Mouse (Mus musculus): ENCODE measurements at regions not wholly inside any gene's neighbourhood (a gene's known extent, or its start where the extent isn't known, plus 50 kb on each side); places are given as distances from the start of the nearest gene placed in this dataset.

- Histone ChIP-seq H3K4me3 (replicated peaks; ENCODE audit: insufficient read depth, low read depth, low read length) (no peak overlapping the region), H3K4me1 (ENCODE audit: control insufficient read depth, insufficient read depth, low read length) (no peaks in the 10 kb centered on the region), H3K27me3 (ENCODE audit: control insufficient read depth, insufficient read depth, low read length) (no peaks in the 10 kb centered on the region), H3K27ac (ENCODE audit: insufficient read depth, low read length) (no peak overlapping the region)
- no peak for DNase-seq
- WGBS, result 97% methylated on average over 2 of the region's 2 CpGs
- TF ChIP-seq CTCF (IDR thresholded peaks at IDR 0.05; ENCODE audit: borderline replicate concordance, insufficient read depth, low read depth, low read length) (no peak), POLR2A (IDR thresholded peaks at IDR 0.05; ENCODE audit: borderline replicate concordance, insufficient read depth, low read length) (no peak)
These were observed 126.4 kb downstream of the Postn start for GRCm38 (mm10) chr3:54487346-54487745.

DNA sequence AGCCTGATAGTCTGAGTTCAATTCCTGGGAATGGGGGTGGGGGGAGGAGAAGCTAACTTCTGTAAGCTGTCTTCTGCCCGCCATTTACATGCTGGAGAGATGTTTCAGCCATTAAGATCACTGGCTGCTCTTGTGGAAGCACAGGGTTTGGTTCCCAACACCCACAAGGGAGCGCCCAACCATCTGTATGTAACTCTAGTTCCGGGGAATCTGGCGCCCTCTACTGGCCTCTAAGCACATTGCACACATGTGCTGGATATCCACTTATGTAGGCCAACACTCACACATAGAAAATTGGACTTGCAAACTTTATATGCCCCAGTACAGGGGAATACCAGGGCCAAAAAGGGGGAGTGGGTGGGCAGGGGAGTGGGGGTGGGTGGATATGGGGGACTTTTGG is 126.9 kb downstream of the Postn start:
- no peak for DNase-seq
- H3K27ac ChIP-seq (ENCODE audit: insufficient read depth, low read length), result no peak overlapping the region
- WGBS, result 74% methylated on average over 4 of the region's 4 CpGs
- H3K4me1 ChIP-seq (ENCODE audit: control insufficient read depth, insufficient read depth, low read length), result no peaks in the 10 kb centered on the region
- TF ChIP-seq CTCF (IDR thresholded peaks at IDR 0.05; ENCODE audit: borderline replicate concordance, insufficient read depth, low read depth, low read length) (no peak), POLR2A (IDR thresholded peaks at IDR 0.05; ENCODE audit: borderline replicate concordance, insufficient read depth, low read length) (no peak)
- H3K27me3 ChIP-seq (ENCODE audit: control insufficient read depth, insufficient read depth, low read length), result no peaks in the 10 kb centered on the region
- H3K4me3 ChIP-seq (replicated peaks; ENCODE audit: insufficient read depth, low read depth, low read length), result no peak overlapping the region

- no peak overlapping the region for H3K27ac ChIP-seq (ENCODE audit: insufficient read depth, low read length)
- TF ChIP-seq CTCF (IDR thresholded peaks at IDR 0.05; ENCODE audit: borderline replicate concordance, insufficient read depth, low read depth, low read length) (no peak), POLR2A (IDR thresholded peaks at IDR 0.05; ENCODE audit: borderline replicate concordance, insufficient read depth, low read length) (no peak)
- DNase-seq, result no peak
- no peaks in the 10 kb centered on the region for H3K27me3 ChIP-seq (ENCODE audit: control insufficient read depth, insufficient read depth, low read length)
- WGBS, result 84% methylated on average over 5 of the region's 5 CpGs
- H3K4me1 ChIP-seq (ENCODE audit: control insufficient read depth, insufficient read depth, low read length), result no peaks in the 10 kb centered on the region
- H3K4me3 ChIP-seq (replicated peaks; ENCODE audit: insufficient read depth, low read depth, low read length), result no peak overlapping the region
These were observed 129.5 kb downstream of the Postn start for GRCm38 (mm10) chr3:54490249-54490900.

DNA sequence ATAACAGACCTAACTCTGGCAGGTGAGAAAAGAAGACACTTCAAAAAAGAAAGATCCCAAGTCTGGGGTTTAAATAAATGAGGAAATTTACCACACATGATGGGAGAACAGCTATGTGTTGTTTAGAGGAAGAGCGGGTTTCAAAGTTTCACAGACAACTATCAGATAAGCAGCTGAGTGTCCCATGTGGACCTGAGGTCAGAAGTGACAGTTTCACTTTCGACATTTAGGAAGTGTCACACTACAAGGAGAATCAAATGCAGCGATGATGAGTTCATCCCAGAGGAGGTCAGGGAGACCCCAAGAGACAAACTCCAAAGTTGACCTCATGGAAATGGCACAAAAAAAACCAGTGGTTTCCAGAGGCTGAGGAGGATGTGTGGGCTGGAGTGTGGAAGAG is 132.7 kb downstream of the Postn start:
- Histone ChIP-seq H3K4me3 (replicated peaks; ENCODE audit: insufficient read depth, low read depth, low read length) (no peak overlapping the region), H3K4me1 (ENCODE audit: control insufficient read depth, insufficient read depth, low read length) (no peaks in the 10 kb centered on the region), H3K27ac (ENCODE audit: insufficient read depth, low read length) (no peak overlapping the region), H3K27me3 (ENCODE audit: control insufficient read depth, insufficient read depth, low read length) (no peaks in the 10 kb centered on the region)
- TF ChIP-seq POLR2A (IDR thresholded peaks at IDR 0.05; ENCODE audit: borderline replicate concordance, insufficient read depth, low read length), result no peak
- TF ChIP-seq CTCF (IDR thresholded peaks at IDR 0.05; ENCODE audit: borderline replicate concordance, insufficient read depth, low read depth, low read length), result no peak
- no peak for DNase-seq
- WGBS, result 91% methylated on average over 3 of the region's 3 CpGs

DNA sequence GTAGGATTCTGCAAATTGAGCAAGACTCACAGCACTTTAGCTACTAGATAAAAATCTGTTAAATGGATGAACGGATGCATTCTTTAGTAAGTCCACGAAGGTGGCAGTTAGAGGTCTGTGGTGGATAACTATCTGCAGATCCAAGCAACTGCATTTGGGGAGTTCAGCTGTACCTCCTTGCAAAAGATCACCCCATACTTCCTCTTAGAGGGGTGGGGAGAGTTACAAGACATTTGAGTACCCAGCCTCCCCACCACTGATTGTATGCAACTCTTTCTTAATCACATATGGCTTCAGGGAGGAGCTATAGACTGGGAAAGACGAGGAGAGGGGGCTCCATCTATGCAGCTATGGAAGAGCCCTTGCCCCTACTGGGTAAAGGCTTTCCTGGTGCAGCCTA is 144.1 kb downstream of the Postn start:
- H3K27me3 ChIP-seq (ENCODE audit: control insufficient read depth, insufficient read depth, low read length), result no peaks in the 10 kb centered on the region
- no peak for TF ChIP-seq CTCF (IDR thresholded peaks at IDR 0.05; ENCODE audit: borderline replicate concordance, insufficient read depth, low read depth, low read length)
- no peak overlapping the region for H3K4me3 ChIP-seq (replicated peaks; ENCODE audit: insufficient read depth, low read depth, low read length)
- DNase-seq, result no peak
- no peak overlapping the region for H3K27ac ChIP-seq (ENCODE audit: insufficient read depth, low read length)
- 68% methylated on average over 3 of the region's 3 CpGs for WGBS
- H3K4me1 ChIP-seq (ENCODE audit: control insufficient read depth, insufficient read depth, low read length), result no peaks in the 10 kb centered on the region

DNA sequence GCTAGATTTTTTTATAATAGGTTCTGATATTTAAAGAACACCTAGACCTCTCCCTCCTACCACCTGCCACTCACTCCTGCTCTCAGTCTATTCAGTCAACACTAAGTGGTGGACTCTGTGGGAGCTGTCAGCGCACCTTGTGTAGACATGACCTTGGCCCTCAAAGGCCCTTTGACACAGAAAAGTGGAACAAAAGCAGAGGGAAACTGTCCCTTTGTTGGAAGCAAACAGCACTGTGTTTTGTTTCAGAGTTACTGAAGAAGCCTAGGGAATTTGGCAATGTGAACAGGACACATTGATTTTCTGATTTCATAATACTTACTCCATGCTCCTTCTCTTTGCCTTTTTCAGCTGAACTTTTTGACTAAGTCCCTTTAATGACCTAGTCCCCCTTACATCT is 146.7 kb downstream of the Postn start:
- DNase-seq, result no peak
- no peaks in the 10 kb centered on the region for H3K27me3 ChIP-seq (ENCODE audit: control insufficient read depth, insufficient read depth, low read length)
- no peak for TF ChIP-seq POLR2A (IDR thresholded peaks at IDR 0.05; ENCODE audit: borderline replicate concordance, insufficient read depth, low read length)
- no peak for TF ChIP-seq CTCF (IDR thresholded peaks at IDR 0.05; ENCODE audit: borderline replicate concordance, insufficient read depth, low read depth, low read length)
- 95% methylated on average over 1 of the region's 1 CpGs for WGBS
- no peak overlapping the region for H3K27ac ChIP-seq (ENCODE audit: insufficient read depth, low read length)
- H3K4me1 ChIP-seq (ENCODE audit: control insufficient read depth, insufficient read depth, low read length), result no peaks in the 10 kb centered on the region
- H3K4me3 ChIP-seq (replicated peaks; ENCODE audit: insufficient read depth, low read depth, low read length), result no peak overlapping the region

DNA sequence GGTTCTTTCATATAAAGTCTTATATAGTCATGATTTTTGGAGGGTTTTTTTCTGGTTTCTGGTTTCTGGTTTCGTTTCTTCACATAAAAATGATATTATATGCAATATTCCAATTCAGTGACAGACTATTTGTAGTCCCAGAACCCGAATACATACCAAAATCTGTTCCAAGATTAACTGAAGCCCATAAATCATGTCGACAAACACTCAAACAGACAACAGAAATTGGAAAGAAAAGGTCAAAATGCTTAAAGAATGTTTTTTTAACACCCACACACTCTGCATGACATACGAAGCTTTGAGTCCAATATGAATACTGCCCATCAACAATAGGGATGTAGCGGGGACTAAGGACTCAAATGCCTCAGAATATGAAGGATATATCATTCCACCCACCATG is 148.0 kb downstream of the Postn start:
- no peak for DNase-seq
- 77% methylated on average over 5 of the region's 5 CpGs for WGBS
- H3K4me1 ChIP-seq (ENCODE audit: control insufficient read depth, insufficient read depth, low read length), result no peaks in the 10 kb centered on the region
- no peaks in the 10 kb centered on the region for H3K27me3 ChIP-seq (ENCODE audit: control insufficient read depth, insufficient read depth, low read length)
- no peak overlapping the region for H3K4me3 ChIP-seq (replicated peaks; ENCODE audit: insufficient read depth, low read depth, low read length)
- no peak overlapping the region for H3K27ac ChIP-seq (ENCODE audit: insufficient read depth, low read length)
- TF ChIP-seq CTCF (IDR thresholded peaks at IDR 0.05; ENCODE audit: borderline replicate concordance, insufficient read depth, low read depth, low read length), result no peak
- no peak for TF ChIP-seq POLR2A (IDR thresholded peaks at IDR 0.05; ENCODE audit: borderline replicate concordance, insufficient read depth, low read length)

DNA sequence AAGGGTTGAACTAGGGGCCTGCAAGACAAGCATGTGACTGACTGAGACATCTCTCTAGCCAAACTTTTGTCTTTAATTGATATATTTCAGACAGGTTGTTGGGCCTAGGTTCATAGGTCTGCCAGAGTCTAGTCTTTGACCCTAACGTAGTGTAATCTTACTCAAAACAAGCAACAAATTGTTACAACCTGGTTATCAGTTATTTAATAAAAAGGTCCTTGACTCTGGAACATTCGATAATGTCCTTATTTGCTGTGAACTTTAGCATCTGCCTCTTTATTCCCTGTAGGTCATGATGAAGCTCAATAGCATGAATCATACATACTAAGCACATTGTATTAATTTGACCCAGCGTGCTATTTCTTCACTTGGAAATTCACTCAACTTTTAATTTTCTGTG is 156.3 kb downstream of the Postn start:
- 87% methylated on average over 3 of the region's 3 CpGs for WGBS
- H3K4me1 ChIP-seq (ENCODE audit: control insufficient read depth, insufficient read depth, low read length), result no peaks in the 10 kb centered on the region
- TF ChIP-seq POLR2A (IDR thresholded peaks at IDR 0.05; ENCODE audit: borderline replicate concordance, insufficient read depth, low read length), result no peak
- TF ChIP-seq CTCF (IDR thresholded peaks at IDR 0.05; ENCODE audit: borderline replicate concordance, insufficient read depth, low read depth, low read length), result no peak
- no peak for DNase-seq
- no peak overlapping the region for H3K4me3 ChIP-seq (replicated peaks; ENCODE audit: insufficient read depth, low read depth, low read length)
- H3K27ac ChIP-seq (ENCODE audit: insufficient read depth, low read length), result no peak overlapping the region
- H3K27me3 ChIP-seq (ENCODE audit: control insufficient read depth, insufficient read depth, low read length), result no peaks in the 10 kb centered on the region

All from cerebellum, adult 2 months (tissue).